Mouse (Mus musculus) myocyte (in vitro differentiated cells): Measurements from ENCODE around the gene Gm17324. TPM values are rescaled to one million over a fixed set of nuclear protein-coding genes. Genes with fewer than 3 reads are reported as not detected.
A peak's percentile ranks its signal among the peaks of the same experiment; 100 is the strongest.
"Not testable (repeated sequence)": the region's sequence is repeated elsewhere in the genome, so short reads cannot be mapped to it uniquely, and the experiment has no call there.

ENCODE experiments used
- H3K27me3 ChIP-seq: one replicate; pipeline ENCODE4 v1.6.1; 2011; ENCODE audit not compliant: control insufficient read depth, insufficient read depth, insufficient read length
- H3K36me3 ChIP-seq: one replicate; pipeline ENCODE4 v1.6.1; 2011; ENCODE audit not compliant: control insufficient read depth, insufficient read depth
- H3K4me2 ChIP-seq: one replicate; pipeline ENCODE4 v1.6.1; 2011; ENCODE audit warnings: low read depth, control low read depth
- H3K4me3 ChIP-seq: one replicate; pipeline ENCODE4 v1.5.1; 2011; ENCODE audit warnings: mild to moderate bottlenecking, control low read depth, moderate library complexity
- H3K79me2 ChIP-seq: one replicate; pipeline ENCODE4 v1.6.1; 2011; ENCODE audit not compliant: control insufficient read depth, insufficient read depth
- H3ac ChIP-seq: one replicate; pipeline ENCODE4 v1.6.1; 2011; ENCODE audit not compliant: control insufficient read depth, insufficient read length
- CEBPB ChIP-seq: IDR thresholded peaks from 2 replicates; pipeline ENCODE4 v1.6.1; 2011; ENCODE audit warnings: mild to moderate bottlenecking, moderate library complexity; ENCODE audit not compliant: poor library complexity, insufficient read depth, severe bottlenecking
- E2F4 ChIP-seq: IDR thresholded peaks from one replicate; pipeline ENCODE4 v1.6.1; 2011; ENCODE audit warnings: mild to moderate bottlenecking, control low read depth, moderate library complexity; ENCODE audit not compliant: insufficient read depth
- MAX ChIP-seq: IDR thresholded peaks from one replicate; pipeline ENCODE4 v1.6.1; 2011; ENCODE audit warnings: low read depth, mild to moderate bottlenecking, control low read depth
- MYOD1 ChIP-seq, 3 experiments: IDR thresholded peaks; one replicate each; pipeline ENCODE4 v1.6.1; 2011; ENCODE audit warnings: control low read depth in 2 of 3, low read depth in 2 of 3, mild to moderate bottlenecking in 2 of 3, moderate library complexity in 1 of 3; ENCODE audit not compliant: insufficient read length in 2 of 3, control insufficient read depth in 1 of 3
- POLR2A ChIP-seq: IDR thresholded peaks from one replicate; pipeline ENCODE4 v1.6.1; 2011; ENCODE audit warnings: low read depth, mild to moderate bottlenecking, control low read depth, moderate library complexity; ENCODE audit not compliant: insufficient read length
- POLR2AphosphoS2 ChIP-seq: IDR thresholded peaks from one replicate; pipeline ENCODE4 v1.6.1; 2011; ENCODE audit warnings: low read depth, control low read depth; ENCODE audit not compliant: insufficient read length
- REST ChIP-seq: IDR thresholded peaks from one replicate; pipeline ENCODE4 v1.6.1; 2011; ENCODE audit warnings: mild to moderate bottlenecking, control low read depth, moderate library complexity; ENCODE audit not compliant: insufficient read depth, insufficient read length
- SRF ChIP-seq: IDR thresholded peaks from one replicate; pipeline ENCODE4 v1.6.1; 2011; ENCODE audit warnings: low read depth; ENCODE audit not compliant: control insufficient read depth, insufficient read length
- TCF12 ChIP-seq: IDR thresholded peaks from one replicate; pipeline ENCODE4 v1.6.1; 2011; ENCODE audit warnings: mild to moderate bottlenecking, control low read depth; ENCODE audit not compliant: poor library complexity, insufficient read depth, severe bottlenecking
- TCF3 ChIP-seq: IDR thresholded peaks from one replicate; pipeline ENCODE4 v1.6.1; 2011; ENCODE audit warnings: low read depth, control low read depth; ENCODE audit not compliant: insufficient read length
- USF1 ChIP-seq: IDR thresholded peaks from one replicate; pipeline ENCODE4 v1.6.1; 2011; ENCODE audit warnings: low read depth, mild to moderate bottlenecking, control low read depth, moderate library complexity
- polyA plus RNA-seq: library from polyadenylated mRNA; unstranded; fragments of >200 nt; fragmentation: generic; extraction: Trizol; gene quantifications from one replicate; pipeline ENCODE4 v1.2.1, GENCODE M21; 2012; ENCODE audit warnings: missing spikeins

Gene Gm17324
- polyA plus RNA-seq, 1 experiment = 0.13 TPM

DNA sequence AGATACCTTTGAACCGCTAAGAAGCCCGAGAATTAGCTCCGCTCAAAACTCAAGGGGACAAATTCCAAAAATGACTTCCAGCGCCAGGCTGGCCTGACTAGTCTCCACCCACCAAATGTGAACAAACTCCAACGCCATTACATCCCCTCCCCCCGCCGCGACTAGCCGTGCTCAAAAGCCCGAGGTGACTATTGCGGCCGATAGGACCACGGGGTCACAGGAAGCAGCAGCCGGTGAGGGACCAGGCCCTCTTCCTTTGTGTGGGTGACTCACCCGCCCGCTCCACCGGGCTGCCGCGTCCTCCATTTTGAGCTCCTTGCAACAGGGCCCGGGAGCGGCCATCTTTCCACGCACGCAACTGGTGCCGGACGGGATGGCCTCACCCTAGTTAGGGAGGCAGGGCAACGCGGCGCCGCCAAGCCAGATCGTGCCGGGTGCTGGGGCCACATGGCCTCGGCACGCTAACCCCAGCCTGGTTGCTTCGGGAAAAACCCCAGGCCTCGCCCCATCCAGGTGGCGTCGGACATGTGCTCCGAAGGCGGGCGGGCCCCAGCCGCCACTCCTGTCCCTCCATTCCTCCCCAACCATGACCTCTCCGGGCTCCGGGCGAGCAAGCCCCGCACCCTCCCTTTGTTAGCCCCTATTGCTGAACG, 32.2 kb upstream of the Gm17324 start:
- H3K4me2 ChIP-seq = peak overlapping the region; percentile 84
- H3K79me2 ChIP-seq = peaks cover 34% of the 10 kb centered on the region
- no peaks in the 10 kb centered on the region for H3K27me3 ChIP-seq
- peaks cover 47% of the 10 kb centered on the region for H3K36me3 ChIP-seq
- H3K4me3 ChIP-seq = peak overlapping the region; percentile 99
- TF ChIP-seq POLR2A = peak; percentile 71
- TF ChIP-seq POLR2AphosphoS2 = peak; percentile 88
- no peak for TF ChIP-seq SRF
- peak overlapping the region; percentile 97 for H3ac ChIP-seq

DNA sequence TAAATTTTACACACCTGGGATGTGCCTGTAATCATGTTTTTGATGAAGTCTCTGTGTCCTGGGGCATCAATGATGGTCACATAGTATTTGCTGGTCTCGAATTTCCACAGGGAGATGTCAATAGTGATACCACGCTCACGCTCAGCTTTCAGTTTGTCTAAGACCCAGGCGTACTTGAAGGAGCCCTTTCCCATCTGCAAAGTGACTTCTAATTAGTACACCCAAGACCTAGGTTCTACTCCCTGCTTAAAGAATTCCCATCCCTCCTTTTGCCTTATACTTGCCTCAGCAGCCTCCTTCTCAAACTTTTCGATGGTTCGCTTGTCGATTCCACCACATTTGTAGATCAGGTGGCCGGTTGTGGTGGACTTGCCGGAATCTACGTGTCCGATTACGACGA, 31.6 kb upstream of the Gm17324 start:
- Histone ChIP-seq H3K4me3 (peak overlapping the region; percentile 99), H3K36me3 (peaks cover 47% of the 10 kb centered on the region), H3ac (peak overlapping the region; percentile 97), H3K4me2 (peak overlapping the region; percentile 84), H3K79me2 (peaks cover 34% of the 10 kb centered on the region)
- not testable (repeated sequence) for H3K27me3 ChIP-seq

DNA sequence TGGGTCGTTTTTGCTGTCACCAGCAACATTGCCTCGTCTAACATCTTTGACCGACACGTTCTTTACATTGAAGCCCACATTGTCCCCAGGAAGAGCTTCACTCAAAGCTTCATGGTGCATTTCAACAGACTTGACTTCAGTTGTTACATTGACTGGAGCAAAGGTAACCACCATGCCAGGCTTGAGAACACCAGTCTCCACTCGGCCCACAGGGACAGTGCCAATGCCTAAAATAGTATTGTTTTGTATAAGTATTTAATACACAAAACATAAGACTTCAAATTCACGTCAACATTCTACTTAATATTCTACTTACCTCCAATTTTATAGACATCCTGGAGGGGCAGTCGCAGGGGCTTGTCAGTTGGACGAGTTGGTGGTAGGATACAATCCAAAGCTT, 30.7 kb upstream of the Gm17324 start:
- peaks cover 47% of the 10 kb centered on the region for H3K36me3 ChIP-seq
- H3K79me2 ChIP-seq = peaks cover 34% of the 10 kb centered on the region
- peak; percentile 19 for TF ChIP-seq POLR2A
- H3K4me2 ChIP-seq = peak overlapping the region; percentile 84
- not testable (repeated sequence) for H3ac ChIP-seq, H3K27me3 ChIP-seq
- peak overlapping the region; percentile 99 for H3K4me3 ChIP-seq

DNA sequence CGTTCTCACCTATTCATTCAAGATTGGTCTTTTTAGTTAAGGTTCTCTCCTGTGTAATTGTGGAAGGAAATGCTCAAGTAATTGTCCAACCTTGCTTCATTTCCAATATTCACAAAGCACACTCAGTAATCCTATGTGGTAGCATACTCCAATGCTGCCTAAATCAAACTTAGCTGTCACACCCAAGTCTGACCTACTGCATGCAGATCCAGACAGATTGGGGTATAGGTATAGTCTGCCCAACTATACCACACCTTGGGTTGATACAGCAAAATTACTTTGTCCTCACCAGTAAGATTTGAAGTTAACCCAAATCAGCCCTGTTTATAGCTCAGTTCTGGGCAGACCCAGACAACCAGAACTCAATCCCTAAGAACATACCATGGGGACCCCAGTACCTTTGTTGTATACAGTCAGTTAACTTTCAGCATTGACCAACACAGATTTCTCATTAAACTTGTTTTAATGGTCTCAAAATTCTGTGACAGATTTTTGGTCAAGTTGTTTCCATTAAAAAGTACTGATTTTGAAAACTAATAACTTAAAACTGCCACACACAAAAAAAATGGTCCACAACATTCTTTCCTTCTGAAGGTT, 29.5 kb upstream of the Gm17324 start:
- H3K36me3 ChIP-seq = peaks cover 47% of the 10 kb centered on the region
- H3K4me2 ChIP-seq = peak overlapping the region; percentile 28
- not testable (repeated sequence) for H3ac ChIP-seq, H3K27me3 ChIP-seq
- H3K4me3 ChIP-seq = peak overlapping the region; percentile 99
- peak; percentile 74 for TF ChIP-seq POLR2AphosphoS2
- H3K79me2 ChIP-seq = peaks cover 34% of the 10 kb centered on the region

DNA sequence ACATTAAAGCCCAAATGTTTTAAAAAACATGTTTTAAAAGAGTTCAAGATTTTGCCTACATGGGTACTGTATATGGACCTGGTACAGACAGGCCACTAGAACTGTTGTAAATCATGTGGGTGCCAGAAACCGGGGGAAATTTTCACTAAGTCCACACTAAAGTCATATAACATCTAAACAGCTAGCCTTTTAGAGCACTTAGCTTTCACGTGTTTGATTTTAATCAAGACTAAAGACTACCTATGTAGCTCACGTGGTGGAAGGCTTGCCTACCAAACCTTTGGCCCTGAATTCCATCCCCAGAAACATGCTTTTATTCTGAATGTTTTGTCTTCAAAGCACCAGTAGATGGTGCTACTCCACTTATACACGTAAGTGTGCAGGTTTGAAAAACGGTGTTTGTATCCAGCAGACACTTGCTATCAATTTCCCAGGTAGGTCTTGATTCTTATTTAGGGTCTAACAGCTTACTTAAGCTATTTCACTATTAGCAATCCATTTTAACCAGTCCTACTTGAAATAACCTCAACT, 28.5 kb upstream of the Gm17324 start:
- Histone ChIP-seq H3K79me2 (peaks cover 34% of the 10 kb centered on the region), H3ac (no peak overlapping the region), H3K27me3 (no peaks in the 10 kb centered on the region), H3K36me3 (peaks cover 51% of the 10 kb centered on the region), H3K4me2 (peak overlapping the region; percentile 14), H3K4me3 (no peak overlapping the region)
- TF ChIP-seq REST (no peak), POLR2AphosphoS2 (peak; percentile 73), USF1 (no peak), CEBPB (no peak)

DNA sequence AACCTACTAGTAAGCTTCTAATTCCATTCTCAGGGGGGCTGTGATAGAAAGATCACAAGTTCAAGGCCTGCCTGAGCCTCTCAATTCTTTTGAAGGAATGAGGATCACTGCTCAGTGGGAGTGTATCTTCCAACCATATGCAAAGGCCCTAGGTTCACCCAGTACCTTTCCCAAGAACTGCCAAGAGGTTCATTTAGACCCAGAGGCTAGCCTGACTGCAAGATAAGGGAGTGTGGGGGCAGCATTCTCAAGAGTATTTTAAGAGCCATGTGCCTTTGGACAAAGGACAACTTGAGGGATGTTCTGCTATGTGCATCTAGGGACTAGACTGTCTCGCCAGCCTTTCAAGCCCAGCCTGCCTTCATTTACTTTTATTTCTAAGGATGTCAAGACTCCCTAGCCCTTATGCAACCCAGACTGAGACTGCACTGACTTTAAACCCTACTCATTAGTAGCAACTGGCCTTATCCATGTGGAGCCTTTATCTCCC, 28.0 kb upstream of the Gm17324 start:
- no peak overlapping the region for H3ac ChIP-seq
- H3K36me3 ChIP-seq = peaks cover 56% of the 10 kb centered on the region
- no peaks in the 10 kb centered on the region for H3K27me3 ChIP-seq
- peaks cover 34% of the 10 kb centered on the region for H3K79me2 ChIP-seq
- H3K4me2 ChIP-seq = no peak overlapping the region
- no peak for TF ChIP-seq SRF
- peak; percentile 95 for TF ChIP-seq POLR2AphosphoS2
- TF ChIP-seq E2F4 = no peak
- no peak for TF ChIP-seq USF1
- no peak for TF ChIP-seq MYOD1 (IDR thresholded peaks at IDR 0.05; ENCODE audit: control insufficient read depth in 1 of 3, insufficient read length in 2 of 3, low read depth in 2 of 3)
- no peak for TF ChIP-seq REST
- peak; percentile 50 for TF ChIP-seq POLR2A
- TF ChIP-seq MAX = no peak
- no peak for TF ChIP-seq TCF3
- no peak for TF ChIP-seq CEBPB
- no peak for TF ChIP-seq TCF12
- no peak overlapping the region for H3K4me3 ChIP-seq
